Mouse (Mus musculus) monocyte, adult 5-6 weeks (primary cell): ENCODE results near the gene Pim3. TPM values are rescaled to one million over a fixed set of nuclear protein-coding genes. Genes with fewer than 3 reads are reported as not detected.

ENCODE experiments used
- ATAC-seq: fragments of 153-309, 156-312 bp; replicated peaks from 2 replicates; pipeline ENCODE4 v1.8.0; 2017; ENCODE audit warnings: mild to moderate bottlenecking; ENCODE audit not compliant: low TSS enrichment, insufficient number of reproducible peaks, severe bottlenecking, poor library complexity, low FRiP score
- total RNA-seq: library from RNA; stranded (forward); fragments of 200-1000, 200-491, 200-594 nt; gene quantifications from 3 replicates; pipeline ENCODE4 v1.2.3, GENCODE M21; 2017

Pim3 gene
- total RNA-seq, 1 experiment from 2014 or later = 42.4 TPM

- ATAC-seq = no peak
These were observed 26.0 kb upstream of the Pim3 start for GRCm38 (mm10) chr15:88836031-88836430.

GRCm38 (mm10) chr15:88836571-88836970, 25.4 kb upstream of the Pim3 start:
- ATAC-seq = no peak

- ATAC-seq = peak; percentile 40
These were observed 24.6 kb upstream of the Pim3 start for GRCm38 (mm10) chr15:88837199-88837932.

- ATAC-seq = no peak
These were observed 24.0 kb upstream of the Pim3 start for GRCm38 (mm10) chr15:88837977-88838376.

GRCm38 (mm10) chr15:88839271-88839670, 22.7 kb upstream of the Pim3 start:
- no peak for ATAC-seq

- ATAC-seq = no peak
These were observed 21.9 kb upstream of the Pim3 start for GRCm38 (mm10) chr15:88840126-88840525.

GRCm38 (mm10) chr15:88841160-88841559, 20.8 kb upstream of the Pim3 start:
- no peak for ATAC-seq

- no peak for ATAC-seq
These were observed 20.2 kb upstream of the Pim3 start for GRCm38 (mm10) chr15:88841580-88842299.

GRCm38 (mm10) chr15:88842300-88842673, 19.7 kb upstream of the Pim3 start:
- ATAC-seq = no peak

GRCm38 (mm10) chr15:88843486-88844097, 18.4 kb upstream of the Pim3 start:
- no peak for ATAC-seq

GRCm38 (mm10) chr15:88844966-88845365, 17.0 kb upstream of the Pim3 start:
- no peak for ATAC-seq

GRCm38 (mm10) chr15:88848661-88849060, 13.3 kb upstream of the Pim3 start:
- ATAC-seq = no peak

GRCm38 (mm10) chr15:88849621-88850020, 12.4 kb upstream of the Pim3 start:
- no peak for ATAC-seq

- no peak for ATAC-seq
These were observed 11.7 kb upstream of the Pim3 start for GRCm38 (mm10) chr15:88850146-88850826.

- ATAC-seq = no peak
These were observed 10.9 kb upstream of the Pim3 start for GRCm38 (mm10) chr15:88851076-88851475.

GRCm38 (mm10) chr15:88851507-88852149, 10.4 kb upstream of the Pim3 start:
- no peak for ATAC-seq

- no peak for ATAC-seq
These were observed 8.9 kb upstream of the Pim3 start for GRCm38 (mm10) chr15:88853106-88853505.

GRCm38 (mm10) chr15:88854119-88854968, 7.6 kb upstream of the Pim3 start:
- ATAC-seq = no peak
